Mouse (Mus musculus) midbrain, embryonic 10.5 days (tissue): ENCODE results near the gene Micu2. TPM values are rescaled to one million over a fixed set of nuclear protein-coding genes. Genes with fewer than 3 reads are reported as not detected.
A peak's percentile ranks its signal among the peaks of the same experiment; 100 is the strongest.

Experiments used
- DNase-seq: peaks from one replicate; pipeline ENCODE4 v3.0.0-alpha.2; 2017; ENCODE audit warnings: low spot score
- H3K27ac ChIP-seq: fragments of 300-500 bp; sonication (generic); replicated peaks from 2 replicates; pipeline ENCODE4 v1.5.1; 2016; ENCODE audit warnings: mild to moderate bottlenecking
- H3K27me3 ChIP-seq: fragments of 300-500 bp; sonication (generic); 2 replicates; pipeline ENCODE4 v1.6.1; 2016; ENCODE audit warnings: low read depth, mild to moderate bottlenecking; ENCODE audit not compliant: poor library complexity, severe bottlenecking
- H3K36me3 ChIP-seq: fragments of 300-500 bp; sonication (generic); 2 replicates; pipeline ENCODE4 v1.6.1; 2016; ENCODE audit warnings: mild to moderate bottlenecking, moderate library complexity
- H3K4me1 ChIP-seq: fragments of 300-500 bp; sonication (generic); 2 replicates; pipeline ENCODE4 v1.6.1; 2016
- H3K4me3 ChIP-seq: fragments of 300-500 bp; sonication (generic); 2 replicates; pipeline ENCODE4 v1.5.1; 2016; ENCODE audit warnings: mild to moderate bottlenecking, moderate library complexity
- H3K9me3 ChIP-seq: fragments of 300-500 bp; sonication (generic); replicated peaks from 2 replicates; pipeline ENCODE4 v1.6.1; 2016; ENCODE audit warnings: mild to moderate bottlenecking
- WGBS: fragments of 180-500 bp; shearing (Covaris S2); methylation state at CpG from one replicate; pipeline ENCODE4 v1.1.7; 2016; 5-methylcytosine and 5-hydroxymethylcytosine counted together
- polyA plus RNA-seq: library from polyadenylated mRNA; unstranded; fragments of >200 nt; fragmentation: Nextera tagmentation; extraction: Ambion mirVana; gene quantifications from 2 replicates; pipeline ENCODE4 v1.2.1, GENCODE M21; 2016

Micu2 gene
- 58.2 and 61.6 TPM in 2 replicates for polyA plus RNA-seq

DNA sequence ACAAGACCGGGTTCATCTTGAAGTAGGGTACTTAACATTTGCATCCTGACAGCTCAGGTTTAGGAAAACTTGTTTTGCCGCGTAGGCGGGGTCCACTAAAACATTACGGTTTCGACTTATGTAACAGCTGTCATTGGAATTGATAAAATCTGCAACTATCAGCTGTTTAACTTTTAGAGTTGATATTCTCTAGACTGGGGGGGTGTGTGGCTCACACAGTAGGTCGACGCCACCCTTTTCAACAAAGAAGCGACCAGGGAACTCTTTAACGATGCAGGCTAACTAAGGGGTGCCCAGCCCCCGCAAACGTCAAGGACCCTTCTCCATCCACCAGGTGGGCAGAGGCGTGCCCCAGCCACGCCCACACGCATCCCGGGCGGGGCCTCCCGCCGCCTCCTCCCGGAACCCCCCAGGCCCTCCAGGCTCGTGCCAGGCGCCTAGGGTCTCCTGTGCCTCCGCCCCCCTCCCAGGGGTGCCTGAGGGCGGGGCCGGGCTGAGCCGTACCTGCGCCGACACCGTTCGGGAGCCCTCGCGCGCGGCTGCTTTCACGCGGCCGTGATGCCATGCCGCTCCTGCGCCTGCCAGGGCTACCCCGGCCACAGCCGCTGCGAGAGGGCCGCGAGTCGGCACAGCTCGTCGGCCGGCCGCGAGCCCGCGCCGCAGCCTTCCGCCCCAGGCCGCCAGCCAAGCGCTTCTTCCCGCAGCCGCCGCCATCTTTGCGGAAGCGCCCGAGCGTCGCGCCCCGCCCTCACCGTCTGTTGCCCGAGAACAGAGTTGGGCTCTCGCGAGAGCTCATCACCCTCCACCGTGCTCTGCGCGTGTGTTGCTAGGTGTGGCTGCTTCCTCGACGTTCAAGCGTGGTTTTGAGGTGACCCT lies at the start of gene Micu2:
Gene Micu2, minus strand, starts transcription at position 737 of the 876 bp plus-strand sequence.
- Histone ChIP-seq H3K4me1 (peaks cover 15% of the 10 kb centered on the region), H3K27me3 (peaks cover 6% of the 10 kb centered on the region; the same call in 1 of the 2 replicates), H3K4me3 (peak within 1 kb of the TSS; percentile 96), H3K9me3 (no peaks in the 10 kb centered on the region), H3K27ac (peak within 1 kb of the TSS; percentile 97), H3K36me3 (0 out of 2 replicates have a peak, but pooled peaks cover 4% of the 10 kb centered on the region)
- peak; percentile 85 for DNase-seq
- 3% methylated on average over 76 of the region's 76 CpGs for WGBS

DNA sequence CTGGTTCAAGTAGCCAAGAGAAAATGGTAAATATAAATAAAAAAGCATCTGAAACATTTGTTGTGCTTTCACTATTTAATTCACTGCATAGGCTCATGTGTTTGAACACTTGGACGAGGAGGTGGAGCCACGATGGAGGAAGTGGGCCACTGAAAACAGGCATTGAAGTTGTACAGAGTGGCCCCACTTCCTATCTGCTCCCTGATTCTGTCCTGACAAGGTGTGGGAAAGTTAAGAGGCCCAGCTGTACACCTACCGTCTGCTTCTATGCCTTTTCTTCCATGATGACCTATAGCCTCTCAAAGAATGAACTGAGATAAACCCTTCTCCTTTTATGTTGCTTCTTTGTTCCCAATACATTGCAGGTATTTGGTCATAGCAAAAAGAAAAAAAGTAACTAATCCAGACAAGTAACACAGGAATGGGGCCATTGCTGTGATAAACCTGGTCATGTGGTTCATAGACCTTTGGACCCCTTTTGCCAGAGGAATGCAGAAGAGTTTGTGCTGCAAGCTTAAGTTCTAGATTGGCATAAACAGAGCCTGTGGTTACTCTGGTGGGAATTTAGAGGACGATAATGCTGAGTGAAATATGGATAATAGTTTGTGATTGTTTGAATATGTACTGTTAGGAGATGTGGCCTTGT lies 47.7 kb upstream of the Micu2 start:
- DNase-seq: no peak
- whole genome bisulfite sequencing: 83% methylated on average over 4 of the region's 4 CpGs

DNA sequence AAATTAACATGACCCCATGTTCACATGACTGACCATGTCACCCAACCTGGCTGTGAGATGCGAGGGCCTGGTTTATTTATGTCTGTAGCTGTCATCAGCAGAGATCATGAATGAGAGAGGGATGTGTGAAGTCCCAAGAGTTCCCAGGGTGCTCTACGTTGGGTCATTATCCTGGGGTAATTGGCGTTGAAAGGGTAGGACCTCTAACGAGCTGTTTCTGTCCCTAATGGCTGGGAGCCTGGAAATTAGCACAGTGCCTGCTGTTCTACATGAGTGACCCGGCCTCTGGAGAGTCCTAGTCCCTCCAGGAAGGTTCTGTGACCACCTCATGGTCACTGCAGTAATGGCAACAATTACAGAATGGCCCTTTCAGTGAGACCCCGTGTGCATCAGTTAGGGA lies 37.1 kb upstream of the Micu2 start:
- DNase-seq: no peak
- H3K9me3 ChIP-seq: no peaks in the 10 kb centered on the region
- H3K27me3 ChIP-seq: 0 out of 2 replicates have a peak, but pooled peaks cover 4% of the 10 kb centered on the region
- WGBS: 45% methylated on average over 6 of the region's 6 CpGs
- H3K36me3 ChIP-seq: no peaks in the 10 kb centered on the region
- no peak overlapping the region for H3K4me3 ChIP-seq
- no peak overlapping the region for H3K27ac ChIP-seq
- H3K4me1 ChIP-seq: no peaks in the 10 kb centered on the region

More for the DNA sequence above, 47.7 kb upstream of the Micu2 start:
- no peak overlapping the region for H3K4me3 ChIP-seq
- no peak overlapping the region for H3K27ac ChIP-seq
- no peaks in the 10 kb centered on the region for H3K4me1 ChIP-seq
- H3K27me3 ChIP-seq: no peaks in the 10 kb centered on the region
- H3K9me3 ChIP-seq: no peaks in the 10 kb centered on the region
- no peaks in the 10 kb centered on the region for H3K36me3 ChIP-seq

DNA sequence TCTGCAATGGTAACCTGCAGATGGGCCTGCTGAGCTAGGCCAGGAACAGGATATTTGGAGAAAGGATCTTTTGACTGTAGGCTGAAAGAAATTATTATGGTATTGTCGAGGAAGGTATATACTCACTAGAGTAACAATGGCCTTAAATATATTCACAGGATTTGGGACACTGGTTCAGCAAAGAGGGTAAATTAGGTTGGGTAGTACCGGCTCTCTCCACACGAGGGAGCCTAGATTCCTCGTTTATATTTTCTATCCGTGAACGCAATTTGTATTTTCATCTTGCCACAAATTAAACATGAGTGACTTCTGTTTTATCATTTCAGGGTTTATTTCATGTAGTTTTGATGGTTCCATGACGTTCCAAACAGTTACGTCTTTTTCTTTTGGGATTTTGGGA lies 35.5 kb upstream of the Micu2 start:
- Histone ChIP-seq H3K4me3 (no peak overlapping the region), H3K36me3 (no peaks in the 10 kb centered on the region), H3K4me1 (no peaks in the 10 kb centered on the region), H3K27me3 (0 out of 2 replicates have a peak, but pooled peaks cover 4% of the 10 kb centered on the region), H3K27ac (no peak overlapping the region), H3K9me3 (no peaks in the 10 kb centered on the region)
- 14% methylated on average over 8 of the region's 8 CpGs for WGBS
- peak; percentile 28 for DNase-seq

DNA sequence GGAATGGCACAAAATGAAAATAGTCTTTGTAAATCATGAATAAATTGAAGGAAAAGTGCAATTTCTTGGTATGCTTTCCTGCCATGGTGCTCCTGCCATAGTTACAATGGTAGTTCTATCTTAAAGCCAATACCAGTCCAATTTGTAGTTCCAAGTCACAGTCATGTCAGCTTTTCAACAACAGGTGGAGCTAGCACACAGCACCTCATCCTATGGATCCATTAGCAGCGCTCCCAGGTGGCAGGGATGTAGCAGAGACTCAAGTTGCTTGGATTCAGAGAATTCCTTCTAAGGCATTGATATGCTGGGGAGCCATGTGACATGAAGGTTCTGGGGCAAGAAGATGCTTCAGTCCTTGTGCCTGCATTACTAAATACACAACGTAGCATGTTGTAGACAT lies 19.8 kb upstream of the Micu2 start:
- peak; percentile 16 for DNase-seq
- Histone ChIP-seq H3K36me3 (no peaks in the 10 kb centered on the region), H3K9me3 (no peaks in the 10 kb centered on the region), H3K27me3 (no peaks in the 10 kb centered on the region), H3K27ac (no peak overlapping the region), H3K4me1 (no peaks in the 10 kb centered on the region), H3K4me3 (no peak overlapping the region)
- WGBS: 38% methylated on average over 2 of the region's 2 CpGs

DNA sequence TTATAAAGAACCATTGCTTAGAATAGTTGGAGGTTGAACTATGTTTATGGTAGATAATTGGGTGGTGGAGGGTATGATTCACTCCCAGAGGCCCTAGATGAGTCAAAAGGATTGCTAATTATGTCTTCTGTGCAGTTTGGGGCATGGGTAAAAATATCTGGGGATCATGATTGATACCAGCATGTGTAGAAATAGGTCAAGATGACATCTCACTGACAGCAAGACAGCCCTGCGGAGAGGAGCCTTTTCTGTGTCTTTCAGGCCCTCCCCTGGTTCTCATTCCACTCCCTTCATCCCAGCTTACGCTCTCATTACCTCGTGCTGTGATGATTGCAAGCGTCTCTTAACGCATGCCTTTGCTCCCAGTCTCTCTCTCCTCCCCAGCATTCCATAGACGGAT lies 4.8 kb upstream of the Micu2 start:
- Histone ChIP-seq H3K27ac (no peak overlapping the region), H3K4me1 (peaks cover 5% of the 10 kb centered on the region), H3K36me3 (no peaks in the 10 kb centered on the region), H3K27me3 (peaks cover 6% of the 10 kb centered on the region; the same call in 1 of the 2 replicates), H3K4me3 (no peak overlapping the region), H3K9me3 (no peaks in the 10 kb centered on the region)
- DNase-seq: no peak
- 75% methylated on average over 6 of the region's 6 CpGs for WGBS

DNA sequence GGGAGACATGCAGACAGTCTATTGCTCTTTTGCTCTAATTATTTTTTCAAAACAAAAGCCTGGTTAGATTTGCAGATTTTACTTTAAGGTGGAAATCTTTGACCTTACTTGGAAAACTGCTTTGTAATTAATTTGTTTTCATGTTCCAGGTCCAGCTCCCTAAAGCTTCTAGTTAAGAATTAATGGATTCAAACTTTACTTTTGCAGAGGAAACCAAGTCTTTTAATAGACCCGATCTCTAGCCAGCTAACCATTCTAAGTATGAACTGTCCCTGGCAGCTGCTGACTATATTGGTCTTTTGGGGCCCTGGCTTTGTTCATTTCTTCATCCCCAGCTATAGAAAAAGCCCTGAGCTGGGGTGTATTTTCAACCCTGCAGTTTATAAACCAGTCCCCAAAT lies 3.1 kb upstream of the Micu2 start:
- WGBS: 85% methylated on average over 1 of the region's 1 CpGs
- Histone ChIP-seq H3K9me3 (no peaks in the 10 kb centered on the region), H3K4me1 (peaks cover 15% of the 10 kb centered on the region), H3K4me3 (no peak overlapping the region), H3K36me3 (no peaks in the 10 kb centered on the region), H3K27me3 (peaks cover 6% of the 10 kb centered on the region; the same call in 1 of the 2 replicates), H3K27ac (no peak overlapping the region)
- DNase-seq: no peak

DNA sequence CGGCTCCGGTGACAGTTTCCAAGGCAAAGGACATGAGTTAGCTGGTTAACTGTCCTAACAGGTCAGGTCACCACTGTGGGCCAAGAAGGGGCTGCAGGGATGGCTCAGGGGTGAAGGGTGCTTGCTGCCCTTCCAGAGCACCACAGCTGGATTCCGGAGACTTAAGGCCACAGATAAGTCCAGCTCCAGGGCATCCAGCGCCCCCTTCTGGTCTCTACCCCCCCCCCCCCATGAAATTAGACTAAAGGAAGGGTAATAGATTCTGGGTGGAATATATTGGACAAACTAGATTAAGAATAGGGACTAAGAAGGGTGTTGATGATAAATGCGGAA lies 306 bp upstream of the Micu2 start:
- 31% methylated on average over 5 of the region's 5 CpGs for WGBS
- no peaks in the 10 kb centered on the region for H3K9me3 ChIP-seq
- peak overlapping the region; percentile 96 for H3K4me3 ChIP-seq
- H3K27me3 ChIP-seq: peaks cover 6% of the 10 kb centered on the region; the same call in 1 of the 2 replicates
- peak overlapping the region; percentile 97 for H3K27ac ChIP-seq
- H3K4me1 ChIP-seq: peaks cover 15% of the 10 kb centered on the region
- no peak for DNase-seq
- 0 out of 2 replicates have a peak, but pooled peaks cover 4% of the 10 kb centered on the region for H3K36me3 ChIP-seq

DNA sequence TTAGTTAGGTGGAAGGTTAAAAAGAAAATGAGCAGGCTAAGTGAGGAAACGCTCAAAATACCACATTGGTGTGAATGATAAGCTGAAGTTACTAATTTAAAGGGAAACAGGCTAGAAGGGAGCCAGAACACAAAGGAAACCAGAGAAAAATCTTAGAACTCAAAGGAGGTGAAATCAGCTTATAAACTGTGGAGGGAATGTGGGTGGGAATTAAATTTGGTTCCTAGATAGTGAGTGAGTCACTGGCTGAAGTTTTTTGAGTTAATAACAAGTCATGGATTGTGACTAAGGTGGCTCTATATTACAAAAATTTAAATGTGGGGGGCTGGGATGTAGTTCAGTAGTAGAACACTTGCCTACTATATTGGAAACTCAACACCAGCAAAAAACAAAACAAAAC lies 1.6 kb downstream of the Micu2 start:
- DNase-seq: no peak
- Histone ChIP-seq H3K9me3 (no peaks in the 10 kb centered on the region; the same call in 1 of the 2 replicates), H3K27me3 (peaks cover 6% of the 10 kb centered on the region; the same call in 1 of the 2 replicates), H3K36me3 (peaks cover 10% of the 10 kb centered on the region), H3K4me3 (no peak overlapping the region), H3K4me1 (peaks cover 15% of the 10 kb centered on the region), H3K27ac (no peak overlapping the region)
- WGBS: 69% methylated on average over 1 of the region's 1 CpGs

DNA sequence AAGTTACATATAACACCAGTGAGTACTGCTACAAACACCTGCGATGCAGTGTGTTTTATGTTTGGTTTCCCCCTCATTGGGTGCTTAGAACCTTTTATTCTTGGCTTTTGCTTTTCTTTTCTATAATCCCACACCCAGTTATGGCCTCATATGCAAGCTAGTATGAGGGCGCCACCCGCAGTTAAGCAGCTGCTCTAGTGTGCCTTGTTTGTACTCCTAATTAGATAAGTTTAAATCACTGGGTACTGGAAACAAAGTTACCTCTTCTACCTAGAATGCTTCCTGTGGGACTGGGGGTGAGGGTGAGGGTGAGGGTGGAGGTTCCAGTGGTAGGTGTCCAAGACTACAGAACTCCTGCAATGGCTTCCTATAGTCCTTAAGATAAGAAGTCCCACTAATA lies 2.9 kb downstream of the Micu2 start:
- Histone ChIP-seq H3K9me3 (no peaks in the 10 kb centered on the region; the same call in 1 of the 2 replicates), H3K4me1 (peaks cover 15% of the 10 kb centered on the region), H3K27ac (no peak overlapping the region), H3K36me3 (peaks cover 21% of the 10 kb centered on the region), H3K27me3 (peaks cover 6% of the 10 kb centered on the region; the same call in 1 of the 2 replicates), H3K4me3 (no peak overlapping the region)
- DNase-seq: no peak
- 88% methylated on average over 3 of the region's 3 CpGs for WGBS

DNA sequence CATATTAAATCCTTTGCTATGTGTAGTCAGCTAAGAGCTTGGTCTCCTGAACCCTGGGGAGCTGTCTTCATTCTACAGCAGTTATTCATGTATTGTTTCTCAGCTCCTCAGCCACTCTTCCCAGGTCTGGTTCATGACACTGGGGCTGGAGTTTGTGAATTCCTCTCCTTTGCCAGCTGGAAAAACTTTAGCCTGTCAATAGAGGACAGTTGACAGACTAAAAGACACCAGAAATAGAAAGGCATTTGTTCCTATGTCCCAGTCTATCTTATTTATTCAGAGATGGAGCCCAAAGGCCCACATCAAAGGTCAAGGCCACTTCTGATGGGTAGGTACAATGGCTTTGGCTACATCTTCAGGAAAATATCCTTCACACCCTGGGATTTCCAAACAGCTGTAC lies 7.3 kb downstream of the Micu2 start:
- no peak for DNase-seq
- Histone ChIP-seq H3K27ac (no peak overlapping the region), H3K4me1 (no peaks in the 10 kb centered on the region), H3K4me3 (no peak overlapping the region), H3K27me3 (no peaks in the 10 kb centered on the region), H3K36me3 (peaks cover 56% of the 10 kb centered on the region), H3K9me3 (peaks cover 9% of the 10 kb centered on the region; the same call in 1 of the 2 replicates)

DNA sequence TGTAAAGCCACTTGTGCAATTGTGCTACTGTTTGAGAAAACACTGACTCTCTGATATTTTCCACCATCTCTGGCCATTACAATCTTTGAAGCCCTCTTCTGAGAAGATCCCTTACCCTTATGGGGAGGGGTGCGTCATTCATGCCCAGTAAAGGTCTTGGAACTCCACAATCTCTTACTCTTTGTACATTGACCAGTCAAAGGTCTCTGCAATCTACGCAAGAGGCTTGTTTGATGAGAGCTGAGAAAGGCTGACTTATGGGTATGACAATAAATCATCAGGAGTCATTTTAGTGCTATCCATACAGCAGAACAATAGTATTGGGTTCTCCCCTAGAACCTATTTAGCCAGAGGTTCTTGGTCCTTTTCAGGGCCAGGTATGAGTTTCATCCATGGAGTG lies 9.9 kb downstream of the Micu2 start:
- no peaks in the 10 kb centered on the region for H3K27me3 ChIP-seq
- H3K4me1 ChIP-seq: no peaks in the 10 kb centered on the region
- H3K27ac ChIP-seq: no peak overlapping the region
- H3K4me3 ChIP-seq: no peak overlapping the region
- no peak for DNase-seq
- peaks cover 52% of the 10 kb centered on the region for H3K36me3 ChIP-seq
- WGBS: 96% methylated on average over 2 of the region's 2 CpGs
- H3K9me3 ChIP-seq: peaks cover 9% of the 10 kb centered on the region; the same call in 1 of the 2 replicates

DNA sequence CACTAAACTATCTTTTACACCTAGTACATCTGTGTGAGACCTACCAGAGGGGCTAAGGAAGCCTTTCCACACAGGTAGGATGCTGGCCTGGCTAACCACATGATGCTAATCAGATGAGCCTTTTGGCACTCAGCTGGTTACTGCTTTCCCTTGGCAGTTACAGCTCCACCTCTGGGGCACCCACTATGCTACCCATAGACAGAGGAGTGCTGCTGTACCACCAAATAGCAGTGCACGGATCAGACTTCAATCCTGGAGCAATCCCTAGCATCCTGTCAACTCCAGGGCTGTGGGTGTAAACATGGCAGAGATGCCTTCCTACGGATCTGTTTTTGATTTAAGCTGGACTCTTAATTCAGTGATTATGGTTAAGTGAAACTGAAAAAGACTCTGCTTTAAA lies 13.3 kb downstream of the Micu2 start:
- H3K9me3 ChIP-seq: peaks cover 9% of the 10 kb centered on the region; the same call in 1 of the 2 replicates
- no peak overlapping the region for H3K4me3 ChIP-seq
- no peak for DNase-seq
- no peaks in the 10 kb centered on the region for H3K27me3 ChIP-seq
- 84% methylated on average over 2 of the region's 2 CpGs for WGBS
- H3K27ac ChIP-seq: no peak overlapping the region
- H3K4me1 ChIP-seq: peaks cover 19% of the 10 kb centered on the region
- peaks cover 31% of the 10 kb centered on the region for H3K36me3 ChIP-seq
